Mouse (Mus musculus) Patski (cell line): Measurements from ENCODE around the gene Bend7. TPM values are rescaled to one million over a fixed set of nuclear protein-coding genes. Genes with fewer than 3 reads are reported as not detected.

Experiments
- ATAC-seq: fragments of 100-300 bp; one replicate; pipeline ENCODE4 v1.8.0; 2021
- CTCF ChIA-PET: fragments of 350-600 bp; sonication (Branson Sonifier 250); formaldehyde crosslinking; loops from one replicate; lab custom pipeline; 2022; ENCODE audit warnings: inconsistent platforms; lab: Charles Lee
- POLR2A ChIA-PET: fragments of 350-600 bp; sonication (Branson Sonifier 250); formaldehyde crosslinking; loops from one replicate; lab custom pipeline; 2022; ENCODE audit warnings: antibody characterized with exemption, inconsistent platforms; lab: Charles Lee
- DNase-seq: peaks from one replicate; pipeline ENCODE4 v3.0.0-alpha.2; 2011; ENCODE audit warnings: low read depth, low spot score
- H3K27me3 ChIP-seq: fragments of 371-371 bp; one replicate; pipeline ENCODE4 v1.5.1; 2021
- CTCF ChIP-seq: fragments of 100-300 bp; IDR thresholded peaks from one replicate; pipeline ENCODE4 v1.5.1; 2021
- in situ Hi-C: fragments of 300-500 bp; cut with MboI; formaldehyde crosslinking; loops from 3 replicates; pipeline ENCODE4 v1.11.1; 2018; ENCODE audit warnings: low pct_unique_long_range_greater_than_20kb, mixed read lengths
- polyA plus RNA-seq: library from polyadenylated mRNA; unstranded; gene quantifications from one replicate; pipeline ENCODE4 v1.2.3, GENCODE M21; 2021

The Bend7 gene
- polyA plus RNA-seq, 1 experiment from 2014 or later, result 5.6 TPM

DNA sequence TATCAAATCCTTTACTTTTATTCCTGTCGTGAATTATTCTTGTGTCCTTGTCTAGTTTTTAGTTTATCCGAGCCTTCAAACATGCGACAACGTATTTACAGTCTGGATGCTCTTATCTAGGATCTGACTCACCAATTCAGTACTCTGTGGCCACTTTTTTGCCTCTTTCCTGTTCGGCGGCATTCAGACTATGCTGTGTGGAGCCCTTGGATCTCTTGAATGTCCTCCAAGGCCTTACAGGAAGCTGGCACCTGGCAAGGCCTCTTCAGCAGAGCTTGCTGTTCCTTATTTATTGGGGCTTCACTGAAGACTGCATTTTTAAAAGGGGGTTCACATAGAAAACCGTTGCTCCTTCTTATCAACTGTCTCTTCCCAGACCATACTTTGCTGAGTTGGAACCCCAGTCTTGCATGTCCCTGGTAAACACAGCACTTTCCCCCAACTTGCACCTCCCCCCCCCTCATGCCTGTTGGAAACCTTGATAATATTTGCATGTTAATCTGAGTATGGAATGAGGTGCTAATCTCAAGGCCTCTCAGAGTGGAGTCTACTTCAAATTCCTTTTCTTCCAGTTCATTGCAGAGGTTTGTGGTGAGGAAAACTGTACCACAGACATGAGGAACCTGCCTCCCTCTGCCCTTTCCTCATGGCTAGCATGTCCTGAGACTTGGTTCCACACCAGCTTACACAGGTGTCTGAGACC lies 18.6 kb downstream of the Bend7 start:
- TF ChIP-seq CTCF, result no peak
- ATAC-seq (no peak), DNase-seq (no peak)
- CTCF ChIA-PET, result no interaction called here
- POLR2A ChIA-PET, result no interaction called here
- no peaks in the 10 kb centered on the region for H3K27me3 ChIP-seq
- in situ Hi-C loops, result no loop called here

DNA sequence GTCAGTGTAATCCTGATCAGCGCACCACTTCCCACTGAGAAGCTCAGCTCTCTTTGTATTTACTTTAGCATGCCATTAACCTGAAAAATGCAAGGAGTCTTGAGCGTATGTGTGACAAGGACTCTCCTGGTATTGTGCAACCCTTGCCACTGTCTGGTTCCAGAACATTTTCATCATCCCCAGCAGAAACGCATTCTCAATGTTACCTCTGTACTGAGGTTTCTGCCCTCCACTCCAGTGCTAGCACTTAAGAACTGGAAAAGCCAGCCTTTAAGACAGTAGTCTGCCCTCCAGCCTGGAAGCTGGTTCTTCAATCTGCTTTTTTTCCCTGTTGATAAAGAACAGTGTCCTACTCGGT lies 19.1 kb downstream of the Bend7 start:
- in situ Hi-C loops, result no loop called here
- TF ChIP-seq CTCF, result no peak
- no peaks in the 10 kb centered on the region for H3K27me3 ChIP-seq
- ChIA-PET CTCF (no interaction called here), POLR2A (no interaction called here)
- ATAC-seq (no peak), DNase-seq (no peak)

DNA sequence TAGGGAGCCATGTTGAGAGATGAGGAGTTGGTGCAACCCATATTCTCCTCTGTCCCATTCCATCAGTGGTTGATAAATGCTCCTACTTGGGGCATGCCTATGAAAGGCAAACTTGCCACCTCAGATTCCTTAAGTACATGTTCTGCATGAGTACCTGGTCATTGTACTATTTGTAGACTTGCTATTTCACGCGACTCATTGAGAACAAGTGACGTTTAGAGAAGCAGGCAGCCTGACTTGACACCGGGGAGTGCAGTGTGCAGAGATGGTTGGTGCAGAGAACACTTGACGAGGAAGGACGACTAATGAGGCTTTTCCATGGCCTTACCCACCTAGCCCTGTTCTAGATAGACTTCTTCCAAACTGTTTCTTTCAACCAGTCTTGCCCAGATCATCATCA lies 34.3 kb downstream of the Bend7 start:
- in situ Hi-C loops, result no loop called here
- CTCF ChIA-PET, result interaction anchor here (1.1 kb wide), 1 partner anchor 17 kb away, joined by 3 read pairs; no protein-coding TSS in a partner anchor
- H3K27me3 ChIP-seq, result no peaks in the 10 kb centered on the region

DNA sequence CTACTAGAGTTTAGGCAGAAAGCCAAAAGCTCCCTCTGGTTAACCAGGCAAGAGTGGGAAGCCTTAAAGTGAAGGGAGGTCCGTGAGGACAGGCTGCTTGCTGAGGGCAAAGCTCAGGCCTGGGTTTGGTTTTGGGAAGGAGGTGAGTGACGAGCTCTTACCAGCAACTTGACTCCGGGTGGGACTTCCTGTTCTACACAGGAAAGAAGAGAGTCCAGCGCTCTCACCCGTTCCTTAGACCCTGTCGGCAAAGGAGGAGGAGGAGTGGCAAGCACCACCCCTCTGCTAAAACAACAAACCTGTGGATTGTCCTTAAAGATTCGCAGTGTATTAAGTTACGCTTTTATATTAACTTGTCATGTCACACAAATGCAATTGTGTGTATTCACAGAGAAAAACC lies 38.1 kb downstream of the Bend7 start:
- ChIA-PET POLR2A (no interaction called here), CTCF (interaction anchor here (1.3 kb wide), 1 partner anchor 14 kb away, joined by 4 read pairs; no protein-coding TSS in a partner anchor)
- TF ChIP-seq CTCF, result no peak
- ATAC-seq (no peak), DNase-seq (no peak)
- in situ Hi-C loops, result no loop called here
- H3K27me3 ChIP-seq, result no peaks in the 10 kb centered on the region

More for the DNA sequence above, 34.3 kb downstream of the Bend7 start:
- ATAC-seq, result no peak
- no peak for DNase-seq
- no peak for TF ChIP-seq CTCF
- POLR2A ChIA-PET, result no interaction called here

DNA sequence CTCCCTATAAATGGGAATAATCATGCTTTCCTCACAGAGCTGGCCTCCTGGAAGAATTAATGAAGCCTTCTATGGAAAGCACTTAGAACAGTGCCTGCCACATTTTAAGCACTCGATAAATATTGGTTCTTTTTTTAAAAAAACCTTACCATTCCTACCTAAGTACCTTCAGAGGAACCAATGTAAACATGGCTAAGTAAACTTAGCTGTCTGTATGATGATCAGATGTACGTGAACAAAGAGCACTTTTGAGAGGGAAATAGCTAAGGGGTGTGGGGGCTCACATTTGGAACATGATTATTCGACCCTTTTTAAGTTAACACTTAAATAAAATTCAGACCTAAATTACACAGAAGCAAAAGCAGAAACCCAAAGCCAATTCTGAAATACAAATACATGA lies 39.6 kb downstream of the Bend7 start:
- ATAC-seq, result no peak
- DNase-seq, result no peak
- no peaks in the 10 kb centered on the region for H3K27me3 ChIP-seq
- ChIA-PET POLR2A (no interaction called here), CTCF (no interaction called here)
- in situ Hi-C loops, result no loop called here
- TF ChIP-seq CTCF, result no peak

DNA sequence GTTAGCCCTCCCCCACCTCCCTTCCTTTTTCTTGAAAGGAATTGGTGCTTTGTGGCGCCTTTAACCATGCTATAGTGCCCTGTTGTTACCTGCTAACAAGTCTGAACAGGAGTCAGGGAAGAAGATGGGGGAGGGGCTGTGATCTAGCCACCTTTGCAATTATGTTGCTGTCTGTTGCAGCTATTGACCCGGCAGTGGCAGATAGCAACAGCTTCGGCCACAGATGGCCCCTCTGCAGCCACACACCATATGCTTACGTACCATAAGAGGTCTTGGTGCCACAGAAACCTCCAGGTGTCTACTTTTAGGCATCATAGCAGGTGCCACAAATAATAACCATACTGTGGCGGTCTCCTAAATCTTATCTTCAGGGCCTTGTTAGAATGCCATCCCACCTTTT lies 43.1 kb downstream of the Bend7 start:
- in situ Hi-C loops, result no loop called here
- no peaks in the 10 kb centered on the region for H3K27me3 ChIP-seq
- POLR2A ChIA-PET, result no interaction called here
- TF ChIP-seq CTCF, result no peak
- CTCF ChIA-PET, result no interaction called here
- ATAC-seq (no peak), DNase-seq (no peak)

DNA sequence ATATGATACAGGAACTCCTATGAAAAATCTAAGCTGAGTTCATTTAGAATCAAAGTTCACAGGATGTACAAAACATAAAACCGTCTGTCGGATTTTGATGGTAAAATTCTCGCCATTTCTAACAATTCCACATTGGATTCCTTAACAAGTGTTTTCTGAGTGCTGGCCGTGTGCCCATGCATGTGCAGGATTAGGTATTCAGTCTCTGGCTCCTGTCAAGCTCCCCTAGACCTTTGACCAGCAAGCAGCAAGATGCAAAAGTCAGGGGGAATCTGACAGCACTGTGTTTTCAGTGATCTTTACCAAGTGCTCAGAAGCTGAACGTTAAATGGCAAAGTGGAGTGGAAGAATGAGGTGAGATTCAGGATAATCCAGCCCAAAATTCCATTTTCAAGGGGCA lies 44.3 kb downstream of the Bend7 start:
- CTCF ChIA-PET, result interaction anchor here (2.6 kb wide), 1 partner anchor 11 kb away, joined by 8 read pairs; no protein-coding TSS in a partner anchor
- POLR2A ChIA-PET, result no interaction called here
- no peaks in the 10 kb centered on the region for H3K27me3 ChIP-seq
- DNase-seq, result no peak
- in situ Hi-C loops, result no loop called here
- ATAC-seq, result no peak
- TF ChIP-seq CTCF, result no peak

DNA sequence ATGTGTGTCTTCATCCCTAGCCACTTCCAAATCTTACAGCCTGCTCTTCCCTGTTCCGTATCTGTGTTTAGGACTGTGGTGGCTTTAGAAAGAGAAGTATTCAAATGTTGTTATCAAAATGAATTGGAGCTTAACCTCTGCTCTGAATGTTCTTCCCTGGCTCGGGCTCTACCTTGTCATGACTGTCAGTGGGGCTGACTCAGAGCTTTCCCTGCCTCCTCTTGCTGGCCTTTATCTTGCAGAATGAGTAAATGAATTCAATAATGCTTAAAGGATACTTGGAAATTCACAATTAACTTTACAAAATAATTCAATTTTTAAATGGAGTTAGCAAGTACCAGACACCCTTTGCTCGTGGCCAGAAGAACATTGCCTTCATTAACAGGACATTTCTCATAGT lies 46.4 kb downstream of the Bend7 start:
- no peak for ATAC-seq
- H3K27me3 ChIP-seq, result no peaks in the 10 kb centered on the region
- ChIA-PET POLR2A (interaction anchor here (0.6 kb wide), 1 partner anchor 116 kb away, joined by 4 read pairs; no protein-coding TSS in a partner anchor), CTCF (no interaction called here)
- in situ Hi-C loops, result no loop called here
- TF ChIP-seq CTCF, result no peak
- no peak for DNase-seq

DNA sequence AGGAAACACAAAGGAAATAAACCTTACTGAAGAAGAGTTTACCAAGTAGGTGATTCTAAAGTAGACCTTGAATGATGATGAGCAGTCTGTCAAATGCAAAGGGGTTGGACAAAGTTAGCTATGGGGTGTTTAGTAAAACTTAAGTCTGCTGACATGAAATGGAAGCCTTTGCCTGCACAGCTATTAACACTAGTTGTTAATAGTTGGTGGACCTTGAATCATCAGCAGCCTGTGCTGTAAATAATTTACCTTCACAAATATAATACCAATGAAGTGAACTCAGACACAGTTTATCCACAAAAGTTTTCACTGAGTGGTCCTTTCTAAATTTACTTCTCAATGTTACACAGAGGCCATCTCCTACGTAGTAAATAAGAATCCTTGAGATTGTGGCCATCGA lies 52.7 kb downstream of the Bend7 start:
- no peak for DNase-seq
- CTCF ChIA-PET, result interaction anchor here (2.2 kb wide), 2 partner anchors 9 to 15 kb away, joined by 4 to 7 read pairs; no protein-coding TSS in a partner anchor
- TF ChIP-seq CTCF, result no peak

DNA sequence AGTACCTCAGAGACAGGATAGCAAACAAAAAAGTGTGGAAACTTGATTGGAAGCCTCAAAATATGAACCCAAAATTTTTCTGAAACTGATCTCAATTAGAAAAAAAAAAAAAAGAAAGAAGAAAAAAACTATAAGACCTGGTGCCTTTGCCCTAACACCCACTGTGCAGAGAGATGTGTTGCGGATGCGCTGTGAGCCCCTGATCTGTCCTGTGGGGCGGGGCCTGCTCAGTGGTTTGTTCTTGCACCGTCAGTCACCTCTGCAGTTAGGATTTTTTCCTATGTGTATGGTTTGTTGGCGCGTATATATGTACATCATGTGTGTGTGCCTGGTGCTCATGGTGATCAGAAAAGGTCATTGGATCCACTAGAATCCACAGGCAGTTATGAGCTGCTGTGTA lies 56.3 kb downstream of the Bend7 start:
- no peak for TF ChIP-seq CTCF
- no peaks in the 10 kb centered on the region for H3K27me3 ChIP-seq
- in situ Hi-C loops, result no loop called here
- ChIA-PET CTCF (interaction anchor here (1.0 kb wide), 1 partner anchor 19 kb away, joined by 3 read pairs; no protein-coding TSS in a partner anchor), POLR2A (no interaction called here)
- no peak for ATAC-seq
- DNase-seq, result no peak

More for the DNA sequence above, 52.7 kb downstream of the Bend7 start:
- no peak for ATAC-seq
- in situ Hi-C loops, result no loop called here
- POLR2A ChIA-PET, result no interaction called here
- H3K27me3 ChIP-seq, result no peaks in the 10 kb centered on the region

DNA sequence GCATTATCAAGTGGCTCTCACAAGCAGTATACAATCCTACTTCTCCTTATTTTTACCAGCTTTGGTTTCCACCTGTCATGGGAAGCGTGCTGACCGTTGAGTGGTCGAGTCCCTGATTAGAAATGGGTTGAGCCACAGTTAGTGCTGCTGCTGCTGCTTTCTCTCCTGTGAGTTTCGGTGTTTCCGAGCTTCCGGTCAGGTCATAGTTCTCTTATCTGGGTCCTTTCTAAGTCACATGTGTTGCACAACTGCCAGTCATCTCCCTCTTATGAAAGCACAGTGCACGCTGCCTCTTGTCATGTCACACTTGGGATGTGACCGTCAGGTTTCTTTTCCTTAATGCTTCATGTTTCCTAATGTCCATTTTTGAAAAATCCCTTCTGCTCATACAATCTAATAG lies 59.7 kb downstream of the Bend7 start:
- no peaks in the 10 kb centered on the region for H3K27me3 ChIP-seq
- no peak for TF ChIP-seq CTCF
- in situ Hi-C loops, result no loop called here
- POLR2A ChIA-PET, result no interaction called here
- DNase-seq (no peak), ATAC-seq (no peak)
- CTCF ChIA-PET, result no interaction called here
